Mouse (Mus musculus) cerebellum, adult (tissue): ENCODE data around the gene Gal3st1.
"Not testable (repeated sequence)": the region's sequence is repeated elsewhere in the genome, so short reads cannot be mapped to it uniquely, and the experiment has no call there.

Source experiments
- ATAC-seq: cut with Nextera tagmentation; 2 replicates; pipeline ENCODE4 v1.9.2; 2017; ENCODE audit warnings: mild to moderate bottlenecking, moderate library complexity, mixed read lengths; ENCODE audit not compliant: insufficient number of reproducible peaks, low FRiP score, low TSS enrichment

The Gal3st1 gene

GRCm38 (mm10) chr11:3981536-3981935 is 1.9 kb upstream of the Gal3st1 start:
- no peak for ATAC-seq

- no peak for ATAC-seq
Measured at GRCm38 (mm10) chr11:3982275-3983209, 894 bp upstream of the Gal3st1 start.

- no peak for ATAC-seq
Measured at GRCm38 (mm10) chr11:3983863-3984745, 668 bp downstream of the Gal3st1 start.

- no peak for ATAC-seq
Measured at GRCm38 (mm10) chr11:3989748-3990147, 6.3 kb downstream of the Gal3st1 start.

- ATAC-seq = no peak
Measured at GRCm38 (mm10) chr11:3993132-3993531, 9.7 kb downstream of the Gal3st1 start.

- ATAC-seq = no peak
Measured at GRCm38 (mm10) chr11:3993914-3994313, 10.5 kb downstream of the Gal3st1 start.

GRCm38 (mm10) chr11:3995511-3995910 is 12.1 kb downstream of the Gal3st1 start:
- no peak for ATAC-seq

GRCm38 (mm10) chr11:3996840-3997239 is 13.4 kb downstream of the Gal3st1 start:
- no peak for ATAC-seq

- no peak for ATAC-seq
Measured at GRCm38 (mm10) chr11:3997978-3998720, 14.7 kb downstream of the Gal3st1 start.

- no peak for ATAC-seq
Measured at GRCm38 (mm10) chr11:3999547-3999946, 16.1 kb downstream of the Gal3st1 start.

- ATAC-seq = no peak
Measured at GRCm38 (mm10) chr11:4001603-4002002, 18.2 kb downstream of the Gal3st1 start.

GRCm38 (mm10) chr11:4005220-4005805 is 21.9 kb downstream of the Gal3st1 start:
- ATAC-seq = no peak

GRCm38 (mm10) chr11:4006462-4006861 is 23.0 kb downstream of the Gal3st1 start:
- ATAC-seq = no peak

GRCm38 (mm10) chr11:4012616-4013015 is 29.2 kb downstream of the Gal3st1 start:
- ATAC-seq = no peak

- ATAC-seq = not testable (repeated sequence)
Measured at GRCm38 (mm10) chr11:4015796-4016195, 32.4 kb downstream of the Gal3st1 start.

GRCm38 (mm10) chr11:4022111-4022510 is 38.7 kb downstream of the Gal3st1 start:
- ATAC-seq = not testable (repeated sequence)

GRCm38 (mm10) chr11:4023321-4023720 is 39.9 kb downstream of the Gal3st1 start:
- ATAC-seq = no peak

- no peak for ATAC-seq
Measured at GRCm38 (mm10) chr11:4027066-4027465, 43.6 kb downstream of the Gal3st1 start.

GRCm38 (mm10) chr11:4027561-4028334 is 44.3 kb downstream of the Gal3st1 start:
- ATAC-seq = no peak
